9 mouse cellular contexts compared by ENCODE assay signal in the genomic region with DNA sequence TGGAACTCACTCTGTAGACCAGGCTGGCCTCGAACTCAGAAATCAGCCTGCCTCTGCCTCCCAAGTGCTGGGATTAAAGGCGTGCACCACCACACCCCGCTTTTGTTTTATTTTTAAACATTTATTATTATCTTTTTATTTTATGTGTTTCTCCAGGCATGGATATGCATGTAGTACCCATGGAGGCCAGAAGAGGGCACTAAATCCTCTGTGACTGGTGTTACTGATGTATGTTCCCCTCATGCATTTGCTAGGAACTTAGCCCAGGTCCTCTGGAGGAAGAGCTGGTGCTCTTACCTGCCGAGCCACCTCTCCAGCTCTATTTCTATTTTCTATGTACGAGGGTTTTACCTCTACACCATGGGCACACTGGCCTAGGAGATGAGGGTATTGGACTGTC. TPM values are rescaled to one million over a fixed set of nuclear protein-coding genes. Genes with fewer than 3 reads are reported as not detected.
DNase-seq lines count a peak whose midpoint lies in the region; ATAC-seq and TF ChIP-seq lines count a peak whose summit lies in the region.
"Had no signal": no experiment of that assay in that cellular context is flagged by ENCODE, and none has a peak within 500 bp of the region (broad histone marks: within the 10 kb centered on the region; RNA-seq: fewer than 3 reads in every experiment).

No protein-coding gene starts in this region.

- no peak overlapping the region for H3K9ac ChIP-seq in liver, adult 2 months (ENCODE audit: low read depth, low read length)
- H3K9ac ChIP-seq in liver, embryonic 11.5 days (ENCODE audit: low read depth, low read length): no peak overlapping the region
- H3K9ac ChIP-seq: limb, embryonic 15.5 days had no signal

- H3K4me3 ChIP-seq in liver, adult 2 months (ENCODE audit: insufficient read depth, low read depth, low read length): no peak overlapping the region
- no peak overlapping the region for H3K4me3 ChIP-seq in liver, embryonic 11.5 days (ENCODE audit: low read depth, low read length)
- no peak overlapping the region for H3K4me3 ChIP-seq in bone marrow macrophage, adult 2 months (ENCODE audit: insufficient read depth, low read length)
- H3K4me3 ChIP-seq: limb, embryonic 15.5 days had no signal

- ATAC-seq in liver, embryonic 11.5 days (replicated peaks; ENCODE audit: low FRiP score): no peak

- TF ChIP-seq CTCF in liver, adult 2 months (IDR thresholded peaks at IDR 0.05; ENCODE audit: low read depth, low read length): peak; percentile 35; the same call in 1 of the 2 replicates
- peak; percentile 29; the same call in 1 of the 2 replicates for TF ChIP-seq CTCF in bone marrow macrophage, adult 2 months (IDR thresholded peaks at IDR 0.05; ENCODE audit: low read depth, low read length)

- peak; percentile 26 for DNase-seq in adrenal gland, postnatal 14 days
- no peak for DNase-seq in adrenal gland, postnatal 4 days (ENCODE audit: low spot score in 2 of 2)
- DNase-seq in liver, adult 2 months (ENCODE audit: extremely low read depth, low read depth, low spot score): no peak
- no peak for DNase-seq in liver, embryonic 11.5 days (ENCODE audit: low spot score)
- DNase-seq in splenic B cell, adult 2 months (ENCODE audit: low read depth, low spot score): peak; percentile 63
- DNase-seq in frontal cortex, adult 2 months (ENCODE audit: extremely low spot score in 1 of 2, low spot score in 1 of 2): no peak
- DNase-seq in cerebellum, adult 9-10 months: no peak

- no peaks in the 10 kb centered on the region for H3K27me3 ChIP-seq in liver, adult 2 months (ENCODE audit: control insufficient read depth, insufficient read depth, low read length)
- no peaks in the 10 kb centered on the region for H3K27me3 ChIP-seq in liver, embryonic 11.5 days (replicated peaks; ENCODE audit: control insufficient read depth, insufficient read depth, low read length)
- H3K27me3 ChIP-seq in splenic B cell, adult 2 months (ENCODE audit: control insufficient read depth, insufficient read depth, low read length, poor library complexity, severe bottlenecking): no peaks in the 10 kb centered on the region
- H3K27me3 ChIP-seq: limb, embryonic 15.5 days had no signal

- TF ChIP-seq POLR2A in liver, adult 2 months (IDR thresholded peaks at IDR 0.05; ENCODE audit: extremely low read depth, insufficient read depth, low read length): no peak
- TF ChIP-seq POLR2A in bone marrow macrophage, adult 2 months (IDR thresholded peaks at IDR 0.05; ENCODE audit: borderline replicate concordance, low read depth, low read length): no peak

- H3K79me2 ChIP-seq in liver, adult 2 months (ENCODE audit: control insufficient read depth, insufficient read depth, low read length): no peaks in the 10 kb centered on the region

- WGBS in liver, adult 2 months: 97% methylated on average over 5 of the region's 5 CpGs
- WGBS in liver, embryonic 11.5 days: 93% methylated on average over 5 of the region's 5 CpGs

- H3K36me3 ChIP-seq in liver, adult 2 months (ENCODE audit: control insufficient read depth, insufficient read depth, low read length): no peaks in the 10 kb centered on the region; the same call in 1 of the 2 replicates
- peaks cover 19% of the 10 kb centered on the region for H3K36me3 ChIP-seq in liver, embryonic 11.5 days (ENCODE audit: control insufficient read depth, insufficient read depth, low read length)
- no peaks in the 10 kb centered on the region for H3K36me3 ChIP-seq in splenic B cell, adult 2 months (ENCODE audit: control insufficient read depth, insufficient read depth, low read length, poor library complexity, severe bottlenecking)

- no peak overlapping the region for H3K27ac ChIP-seq in liver, adult 2 months (replicated peaks; ENCODE audit: insufficient read depth, low read depth, low read length)
- no peak overlapping the region for H3K27ac ChIP-seq in liver, embryonic 11.5 days (ENCODE audit: low read depth, low read length)
- no peak overlapping the region for H3K27ac ChIP-seq in bone marrow macrophage, adult 2 months (ENCODE audit: insufficient read depth, low read depth, low read length)
- H3K27ac ChIP-seq: limb, embryonic 15.5 days had no signal

- H3K4me2 ChIP-seq in liver, embryonic 11.5 days: no peak overlapping the region
- H3K4me2 ChIP-seq: limb, embryonic 15.5 days had no signal

- H3K4me1 ChIP-seq in liver, adult 2 months (ENCODE audit: control insufficient read depth, insufficient read depth, low read length): no peaks in the 10 kb centered on the region
- peaks cover 5% of the 10 kb centered on the region; the same call in 1 of the 2 replicates for H3K4me1 ChIP-seq in liver, embryonic 11.5 days (replicated peaks; ENCODE audit: control insufficient read depth, insufficient read depth, low read length)
- peaks cover 9% of the 10 kb centered on the region for H3K4me1 ChIP-seq in bone marrow macrophage, adult 2 months (ENCODE audit: control insufficient read depth, insufficient read depth, low read length)

- no peaks in the 10 kb centered on the region for H3K9me3 ChIP-seq in liver, embryonic 11.5 days (ENCODE audit: control insufficient read depth, low read length)
- H3K9me3 ChIP-seq: limb, embryonic 15.5 days had no signal

RNA-seq across cellular contexts. Expression of a gene that starts 13.1 kb away (rescaled TPM):
- total RNA-seq in adrenal gland, postnatal 14 days (2021): 9.9 and 10.0 TPM in 2 replicates
- total RNA-seq in adrenal gland, postnatal 4 days (2021): 10 to 100 TPM; 10.8 to 15.5 TPM
- 7.9 and 8.0 TPM in 2 replicates for total RNA-seq in liver, adult 2 months (2014; rRNA removed)
- polyA plus RNA-seq in liver, adult 2 months (2012; rRNA removed): 7.4 and 8.4 TPM in 2 replicates
- 28.7 and 31.0 TPM in 2 replicates for polyA plus RNA-seq in liver, embryonic 11.5 days (2014; fragmentation: Nextera tagmentation; extraction: Ambion mirVana)
- 10.1 and 10.6 TPM in 2 replicates for polyA plus RNA-seq in bone marrow macrophage, adult 2 months (2012; ENCODE audit: insufficient read depth, insufficient read length, missing spikeins)
- 9.5 and 10.8 TPM in 2 replicates for polyA plus RNA-seq in frontal cortex, adult 2 months (2012; rRNA removed)

RNA-seq across cellular contexts. Expression of a gene that starts 14.8 kb away (rescaled TPM):
- 8.9 and 17.7 TPM in 2 replicates for total RNA-seq in adrenal gland, postnatal 14 days (2021)
- total RNA-seq in adrenal gland, postnatal 4 days (2021): 10 to 100 TPM; 24.5 to 33.2 TPM
- 0.13 and 0.55 TPM in 2 replicates for total RNA-seq in liver, adult 2 months (2014; rRNA removed)
- 0.25 and 0.80 TPM in 2 replicates for polyA plus RNA-seq in liver, adult 2 months (2012; rRNA removed)
- polyA plus RNA-seq in liver, embryonic 11.5 days (2014; fragmentation: Nextera tagmentation; extraction: Ambion mirVana): 4.5 and 5.8 TPM in 2 replicates
- polyA plus RNA-seq in bone marrow macrophage, adult 2 months (2012; ENCODE audit: insufficient read depth, insufficient read length, missing spikeins): 40.5 and 41.7 TPM in 2 replicates
- 97.3 and 112 TPM in 2 replicates for polyA plus RNA-seq in frontal cortex, adult 2 months (2012; rRNA removed)

RNA-seq across cellular contexts. Expression of a gene that starts 18.0 kb away (rescaled TPM):
- 1.6 and 3.3 TPM in 2 replicates for total RNA-seq in adrenal gland, postnatal 14 days (2021)
- total RNA-seq in adrenal gland, postnatal 4 days (2021): 1 to 10 TPM; 5.2 to 5.9 TPM
- total RNA-seq in liver, adult 2 months (2014; rRNA removed): 0.13 and 0.18 TPM in 2 replicates
- polyA plus RNA-seq in liver, adult 2 months (2012; rRNA removed): 0.17 and 0.39 TPM in 2 replicates
- 117 and 122 TPM in 2 replicates for polyA plus RNA-seq in liver, embryonic 11.5 days (2014; fragmentation: Nextera tagmentation; extraction: Ambion mirVana)
- 0.67 and 1.3 TPM in 2 replicates for polyA plus RNA-seq in bone marrow macrophage, adult 2 months (2012; ENCODE audit: insufficient read depth, insufficient read length, missing spikeins)
- polyA plus RNA-seq in frontal cortex, adult 2 months (2012; rRNA removed): 2.4 and 2.6 TPM in 2 replicates

RNA-seq across cellular contexts. Expression of a gene that starts 38.8 kb away (rescaled TPM):
- 106 and 114 TPM in 2 replicates for total RNA-seq in adrenal gland, postnatal 14 days (2021)
- total RNA-seq in adrenal gland, postnatal 4 days (2021): 100 to 1,000 TPM; 133 to 140 TPM
- 64.2 and 67.3 TPM in 2 replicates for total RNA-seq in liver, adult 2 months (2014; rRNA removed)
- polyA plus RNA-seq in liver, adult 2 months (2012; rRNA removed): 14.3 and 24.2 TPM in 2 replicates
- polyA plus RNA-seq in liver, embryonic 11.5 days (2014; fragmentation: Nextera tagmentation; extraction: Ambion mirVana): 302 and 314 TPM in 2 replicates
- polyA plus RNA-seq in bone marrow macrophage, adult 2 months (2012; ENCODE audit: insufficient read depth, insufficient read length, missing spikeins): 168 and 178 TPM in 2 replicates
- 94.2 and 94.4 TPM in 2 replicates for polyA plus RNA-seq in frontal cortex, adult 2 months (2012; rRNA removed)

RNA-seq across cellular contexts. Expression of a gene that starts 51.3 kb away (rescaled TPM):
- total RNA-seq in adrenal gland, postnatal 14 days (2021): 37.4 and 39.4 TPM in 2 replicates
- total RNA-seq in adrenal gland, postnatal 4 days (2021): 10 to 100 TPM; 25.5 to 26.0 TPM
- total RNA-seq in liver, adult 2 months (2014; rRNA removed): 15.6 and 18.7 TPM in 2 replicates
- polyA plus RNA-seq in liver, adult 2 months (2012; rRNA removed): 3.2 and 3.4 TPM in 2 replicates
- 50.9 and 57.3 TPM in 2 replicates for polyA plus RNA-seq in liver, embryonic 11.5 days (2014; fragmentation: Nextera tagmentation; extraction: Ambion mirVana)
- 12.1 and 13.9 TPM in 2 replicates for polyA plus RNA-seq in bone marrow macrophage, adult 2 months (2012; ENCODE audit: insufficient read depth, insufficient read length, missing spikeins)
- polyA plus RNA-seq in frontal cortex, adult 2 months (2012; rRNA removed): 21.6 and 26.3 TPM in 2 replicates

Comparison
In these comparisons a context has a peak if more than half of its experiments do, and no peak if none do; other contexts are left out.
1. DNase-seq: peak in adrenal gland, postnatal 14 days (single experiment) and splenic B cell, adult 2 months (single experiment); none in adrenal gland, postnatal 4 days (0 of 2), liver, adult 2 months (single experiment), liver, embryonic 11.5 days (single experiment), frontal cortex, adult 2 months (0 of 2) and cerebellum, adult 9-10 months (single experiment).
2. RNA of a gene that starts 18.0 kb away (polyA plus RNA-seq): 117 to 122 TPM in liver, embryonic 11.5 days; 2.4 to 2.6 TPM in frontal cortex, adult 2 months, 0.67 to 1.3 TPM in bone marrow macrophage, adult 2 months and 0.17 to 0.39 TPM in liver, adult 2 months; every median in the first group is over 10 times any median in the second.